Mouse (Mus musculus) retina, postnatal 1 day (tissue): ENCODE data around the gene Cux1.
A peak's percentile ranks its signal among the peaks of the same experiment; 100 is the strongest.
"Not testable (repeated sequence)": the region's sequence is repeated elsewhere in the genome, so short reads cannot be mapped to it uniquely, and the experiment has no call there.

Experiments
- DNase-seq: peaks from one replicate; pipeline ENCODE4 v3.0.0-alpha.2; 2012

The Cux1 gene

DNA sequence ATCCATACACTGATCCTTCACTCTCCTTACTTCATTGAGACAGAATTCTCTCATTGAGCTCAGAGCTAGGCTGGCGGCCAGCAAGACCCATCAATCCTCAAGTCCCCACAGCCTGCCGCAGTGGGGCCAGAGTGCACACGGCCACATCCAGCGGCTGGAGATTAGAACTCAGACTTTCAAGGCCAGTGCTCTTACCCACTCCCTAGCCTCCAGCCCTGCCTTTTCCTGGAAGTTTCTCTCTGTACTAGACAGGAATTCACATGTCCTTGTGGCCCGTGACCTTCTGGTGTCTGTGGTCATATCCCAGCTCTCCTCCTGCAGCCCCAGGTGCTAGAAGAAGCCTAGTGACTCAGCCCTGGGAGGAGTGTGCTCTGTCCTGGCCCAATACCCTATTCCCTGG is 330.7 kb downstream of the Cux1 start:
- no peak for DNase-seq

DNA sequence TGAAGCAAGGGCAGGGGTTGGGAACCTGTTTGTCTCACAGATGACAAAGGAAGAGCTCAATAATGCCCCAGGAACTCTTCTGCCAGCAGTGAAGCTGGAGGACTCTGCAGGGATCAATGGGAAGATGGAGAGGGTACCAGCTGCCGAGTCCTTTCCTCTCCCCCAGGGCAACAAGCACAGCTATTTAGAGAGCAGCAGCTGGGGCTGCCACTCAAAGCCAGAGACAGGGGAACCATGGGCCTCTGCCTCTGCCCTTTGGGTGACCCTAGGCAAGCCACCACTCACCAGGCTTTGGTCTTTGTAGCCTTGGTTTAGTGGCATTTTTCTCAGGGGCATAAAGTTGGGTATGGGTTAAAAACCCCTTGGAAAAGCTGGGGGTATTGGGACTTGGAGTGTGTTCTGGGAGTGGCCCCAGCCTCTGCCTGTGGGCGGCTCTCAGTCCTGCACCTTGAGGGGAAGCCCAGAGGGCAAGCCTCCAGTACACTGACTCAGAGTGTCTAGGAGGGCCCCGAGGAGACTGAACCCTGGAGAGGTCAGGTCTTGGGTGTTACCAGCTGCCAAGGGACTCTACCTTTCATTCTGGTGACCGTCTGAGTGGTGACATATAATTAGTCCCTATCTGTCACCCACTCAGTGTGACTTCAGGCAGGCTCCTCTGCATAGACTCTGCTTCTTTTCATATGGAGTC is 336.8 kb downstream of the Cux1 start:
- DNase-seq: peak; percentile 62

DNA sequence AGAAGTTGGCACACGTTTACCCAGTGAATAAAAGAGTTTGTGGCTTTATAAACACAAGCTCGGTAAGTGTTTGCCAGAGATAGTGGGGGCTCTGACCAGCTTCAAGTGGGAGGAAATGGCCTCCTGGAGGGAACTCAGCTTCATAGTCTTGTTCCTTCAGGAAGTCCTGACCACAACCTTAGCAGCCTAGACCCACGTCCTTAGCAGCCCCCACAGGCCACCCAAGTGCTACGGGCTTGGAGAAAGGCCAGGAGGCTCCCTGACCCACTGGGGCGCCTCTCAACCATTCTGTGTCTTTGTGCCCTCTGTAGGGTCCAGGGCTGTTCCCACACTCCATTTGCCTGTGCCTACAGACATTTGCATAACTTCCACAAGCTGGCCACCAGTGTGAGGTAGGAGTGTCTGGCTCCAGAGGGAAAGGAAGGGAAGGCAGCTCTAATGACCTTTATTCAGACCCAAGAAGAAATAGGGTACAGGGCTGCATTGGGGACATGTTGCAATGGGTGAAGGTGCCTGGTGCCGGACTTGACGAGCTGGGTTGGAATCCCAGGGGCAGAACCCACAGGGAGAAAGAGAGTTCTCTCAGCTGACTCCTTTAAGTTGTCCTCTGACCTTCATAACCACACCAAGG is 340.9 kb downstream of the Cux1 start:
- no peak for DNase-seq

GRCm38 (mm10) chr5:136218585-136218984 is 348.7 kb downstream of the Cux1 start:
- no peak for DNase-seq

GRCm38 (mm10) chr5:136217932-136218381 is 349.3 kb downstream of the Cux1 start:
- no peak for DNase-seq

DNA sequence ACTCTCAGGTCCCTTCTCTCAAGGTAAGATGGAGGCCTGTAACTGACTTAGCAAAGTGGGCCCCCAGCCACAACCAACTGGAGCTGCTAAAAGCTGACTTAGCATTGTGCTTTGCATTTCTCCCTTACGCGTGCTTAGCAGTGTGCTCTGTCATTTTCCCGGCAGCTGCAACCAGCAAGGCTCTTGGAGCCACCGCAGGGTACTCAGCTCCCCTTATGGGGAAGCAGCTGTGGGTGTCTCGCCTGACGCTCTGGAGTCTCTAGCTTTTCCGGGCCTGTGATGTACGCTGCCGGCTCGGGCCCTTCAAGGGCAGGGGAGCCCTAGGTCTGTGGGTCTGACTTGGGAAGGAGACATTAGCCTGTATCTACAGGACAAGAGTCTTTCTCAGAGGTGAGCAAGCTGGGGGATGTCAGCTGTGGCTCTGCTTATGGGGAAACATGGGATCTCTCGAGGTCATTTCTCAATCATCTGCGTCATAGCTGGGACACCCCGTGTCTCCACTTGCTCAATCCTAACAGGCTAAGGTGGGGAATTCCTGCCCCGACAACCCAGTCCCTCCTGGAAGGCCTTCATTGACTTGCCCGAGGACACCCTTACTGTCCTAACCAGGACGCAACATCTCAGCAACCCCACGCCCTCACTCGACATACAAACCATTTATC is 350.2 kb downstream of the Cux1 start:
- DNase-seq: no peak

- peak; percentile 59 for DNase-seq
Measured at GRCm38 (mm10) chr5:136215958-136216357, 351.3 kb downstream of the Cux1 start.

- DNase-seq: no peak
Measured at GRCm38 (mm10) chr5:136215211-136215610, 352.1 kb downstream of the Cux1 start.

DNA sequence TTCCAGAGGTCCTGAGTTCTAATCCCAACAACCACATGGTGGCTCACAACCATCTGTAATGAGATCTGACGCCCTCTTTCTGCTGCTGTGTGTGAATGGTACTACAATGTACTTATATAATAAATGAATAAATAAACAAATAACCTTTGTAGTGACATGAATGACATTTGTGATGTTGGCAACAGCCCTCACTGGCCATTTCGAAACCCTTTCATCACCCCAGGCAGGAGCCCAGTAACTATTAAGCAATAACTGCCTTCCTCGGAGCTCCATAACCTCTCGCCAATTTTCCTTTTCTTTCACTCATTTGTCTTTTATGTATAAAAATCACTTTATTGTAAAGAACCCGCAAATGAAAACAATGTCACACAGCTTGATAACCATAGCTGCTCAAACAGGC is 353.6 kb downstream of the Cux1 start:
- DNase-seq: no peak

DNA sequence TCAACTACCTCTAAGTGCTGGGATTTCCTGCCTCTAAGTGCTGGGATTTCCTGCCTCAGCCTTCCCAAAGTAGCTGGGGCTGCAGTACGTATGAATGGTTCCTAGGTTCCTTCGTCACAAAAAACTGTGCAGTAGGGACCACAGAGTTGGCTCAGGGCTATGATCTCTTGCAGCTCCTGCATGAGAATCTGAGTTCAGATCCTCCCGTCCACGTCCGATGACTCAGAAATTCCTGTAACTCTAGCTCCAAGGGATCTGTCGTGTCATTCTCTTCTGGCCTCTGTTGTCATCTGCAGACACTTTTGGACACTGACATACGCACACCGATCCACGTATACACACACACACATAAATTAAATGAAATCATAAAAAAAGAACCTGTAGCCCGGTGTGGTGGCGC is 354.6 kb downstream of the Cux1 start:
- DNase-seq: no peak

DNA sequence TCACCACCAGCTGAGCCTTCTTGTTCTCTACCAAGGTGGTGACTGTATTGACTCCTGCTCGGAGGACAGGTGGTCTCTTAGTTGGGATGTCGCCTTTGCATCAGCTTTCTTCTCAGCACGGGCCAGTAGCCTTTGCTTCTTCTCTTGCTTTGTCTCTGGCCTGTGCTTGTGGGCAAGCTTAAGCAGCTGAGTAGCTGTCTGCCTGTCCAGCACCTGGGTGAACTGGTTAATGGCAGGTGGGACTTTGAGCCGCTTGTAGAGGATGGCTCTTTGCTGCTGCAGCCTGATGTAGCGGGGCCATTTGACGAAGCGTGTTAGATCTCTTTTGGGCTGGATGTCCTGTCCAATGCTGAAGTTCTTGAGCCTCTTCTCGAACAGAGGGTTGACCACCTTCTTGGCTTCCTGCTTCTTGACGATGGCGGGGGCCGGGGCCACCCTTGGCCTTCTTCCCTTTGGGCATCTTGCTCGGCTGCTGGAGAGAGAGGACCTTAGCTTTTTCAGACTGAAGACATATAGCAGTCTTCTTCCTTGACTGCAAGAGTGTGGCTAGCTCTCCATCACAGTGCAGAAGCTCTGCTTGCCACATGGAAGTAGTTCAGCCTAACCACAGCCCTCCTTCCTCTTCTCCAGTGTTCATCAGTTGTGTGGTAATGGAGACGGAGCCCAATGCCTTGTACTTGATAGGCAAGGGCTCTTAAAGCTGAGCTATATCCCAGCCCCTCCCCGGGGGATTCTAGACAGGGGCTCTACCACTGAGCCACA is 355.8 kb downstream of the Cux1 start:
- DNase-seq: not testable (repeated sequence)

- DNase-seq: no peak
Measured at GRCm38 (mm10) chr5:136210549-136210948, 356.7 kb downstream of the Cux1 start.

DNA sequence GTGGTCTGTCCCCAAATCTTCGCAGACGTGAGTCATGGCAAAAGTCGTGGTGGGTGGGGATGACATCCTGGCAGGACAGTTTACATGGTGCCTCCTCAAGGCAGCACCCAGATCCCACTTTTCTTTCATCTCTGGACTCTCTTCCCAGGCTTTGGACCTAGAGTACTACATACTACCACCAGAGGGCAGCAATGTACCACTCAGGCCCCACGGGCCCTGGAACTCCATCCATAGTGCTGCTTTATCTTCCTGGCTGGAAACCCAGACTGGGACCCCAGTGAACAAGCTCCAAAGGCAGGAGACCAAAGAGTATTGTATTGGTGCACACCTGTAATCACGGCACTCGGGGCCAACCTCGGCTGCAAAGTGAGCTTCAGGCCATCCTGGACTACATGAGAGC is 365.5 kb downstream of the Cux1 start:
- DNase-seq: peak; percentile 85

- peak; percentile 27 for DNase-seq
Measured at GRCm38 (mm10) chr5:136199526-136199925, 367.8 kb downstream of the Cux1 start.

DNA sequence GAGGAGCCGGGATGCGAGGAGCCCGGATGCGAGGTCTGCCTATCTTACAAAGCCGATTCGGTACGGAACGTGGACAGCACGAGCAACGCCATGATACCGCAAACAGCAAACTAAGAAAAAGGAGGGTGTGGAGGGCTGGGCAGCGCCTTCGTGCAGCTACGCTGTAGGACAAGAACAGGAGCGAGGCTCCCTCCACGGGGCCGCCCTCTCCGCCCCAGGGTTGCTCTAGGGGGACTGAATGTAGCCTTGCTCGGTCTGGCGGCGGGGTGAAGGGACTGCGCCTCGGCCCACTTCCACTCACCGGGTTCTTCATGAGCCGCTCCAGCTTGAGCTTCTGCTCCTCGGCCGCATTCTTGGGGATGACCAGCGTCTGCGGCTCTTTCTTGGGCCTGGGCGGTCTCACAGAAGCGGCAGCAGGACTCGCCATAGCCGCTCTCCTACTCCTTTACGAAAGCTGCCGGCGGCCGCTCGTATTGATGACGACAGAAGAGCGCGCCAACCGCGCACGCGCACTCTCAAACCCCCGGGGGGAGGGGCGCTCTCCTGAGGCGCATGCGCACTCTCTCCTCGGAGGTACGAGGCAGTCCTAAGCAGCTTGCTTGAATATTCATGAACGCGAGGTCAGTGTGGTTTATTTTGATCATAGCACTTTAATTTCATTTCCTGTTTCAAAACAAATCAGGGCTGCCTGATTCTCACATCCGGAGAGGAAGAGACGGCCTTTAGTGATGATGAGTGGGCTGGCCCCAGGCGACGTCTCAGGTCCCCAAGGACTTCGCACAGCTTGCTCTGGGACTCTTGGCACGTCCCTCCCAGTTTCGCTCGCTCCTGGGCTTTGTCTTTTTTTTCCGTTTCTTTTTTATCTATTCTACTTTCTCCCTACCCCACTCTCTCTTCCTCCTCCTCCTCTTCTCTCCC is 368.6 kb downstream of the Cux1 start, which contains the start of gene Prkrip1:
Gene Prkrip1 (minus strand): TSS at position 490 of the 918 bp plus-strand sequence.
- DNase-seq: peak; percentile 97
